9 mouse cellular contexts compared by ENCODE assay signal in genomic region chr6:114891272-114891671, GRCm38 (mm10).
DNase-seq lines count a peak whose midpoint lies in the region; ATAC-seq and TF ChIP-seq lines count a peak whose summit lies in the region.
"Had no signal": no experiment of that assay in that cellular context is flagged by ENCODE, and none has a peak within 500 bp of the region (broad histone marks: within the 10 kb centered on the region; RNA-seq: fewer than 3 reads in every experiment).

No protein-coding gene starts in this region.

- H3K9me3 ChIP-seq in limb, embryonic 12.5 days, result no peaks in the 10 kb centered on the region
- no peaks in the 10 kb centered on the region for H3K9me3 ChIP-seq in limb, embryonic 10.5 days (replicated peaks)
- no peaks in the 10 kb centered on the region for H3K9me3 ChIP-seq in limb, embryonic 15.5 days

- H3K79me2 ChIP-seq in heart, adult 2 months (replicated peaks; ENCODE audit: control insufficient read depth, insufficient read depth, low read length), result peaks cover 4% of the 10 kb centered on the region

- no peak for TF ChIP-seq CTCF in heart, adult 2 months (IDR thresholded peaks at IDR 0.05)
- no peak for TF ChIP-seq CTCF in embryonic fibroblast, embryonic 13.5 days (IDR thresholded peaks at IDR 0.05; ENCODE audit: borderline replicate concordance, insufficient read depth, low read length)

- H3K4me2 ChIP-seq in limb, embryonic 12.5 days, result no peak overlapping the region
- 0 out of 2 replicates have a peak overlapping the region, but pooled peaks have one; percentile 14 for H3K4me2 ChIP-seq in limb, embryonic 15.5 days

- TF ChIP-seq POLR2A in heart, adult 2 months (IDR thresholded peaks at IDR 0.05; ENCODE audit: insufficient read depth, low read depth, low read length), result no peak
- TF ChIP-seq POLR2A in embryonic fibroblast, embryonic 13.5 days (IDR thresholded peaks at IDR 0.05; ENCODE audit: low read depth, low read length), result no peak

- H3K27ac ChIP-seq in heart, adult 2 months, result peak overlapping the region; percentile 77
- H3K27ac ChIP-seq in limb, embryonic 12.5 days, result peak overlapping the region; percentile 76
- no peak overlapping the region; the same call in 1 of the 2 replicates for H3K27ac ChIP-seq in limb, embryonic 10.5 days
- peak overlapping the region; percentile 65 for H3K27ac ChIP-seq in embryonic fibroblast, embryonic 13.5 days (ENCODE audit: insufficient read depth, low read length)
- H3K27ac ChIP-seq in limb, embryonic 15.5 days, result peak overlapping the region; percentile 78

- peak in 1 of 2 experiments; percentile 24 for DNase-seq in heart, adult 2 months
- DNase-seq in heart, postnatal 4 days, result no peak
- no peak for DNase-seq in limb, embryonic 10.5 days (ENCODE audit: low spot score)
- DNase-seq in adrenal gland, postnatal 36 days, result no peak
- DNase-seq in left cerebral cortex, postnatal 36 days (ENCODE audit: low spot score in 2 of 2), result no peak
- DNase-seq: embryo, embryonic 11 days had no signal

- intact Hi-C loops in heart, adult 2 months (cut with DNase I), result loop anchor here (2.0 kb wide), 1 partner anchor 30 kb away; no protein-coding TSS in a partner anchor
- intact Hi-C loops in left cerebral cortex, postnatal 36 days (cut with DNase I), result no loop called here

- H3K27me3 ChIP-seq in heart, adult 2 months (ENCODE audit: control insufficient read depth, insufficient read depth, low read length), result no peaks in the 10 kb centered on the region
- H3K27me3 ChIP-seq in limb, embryonic 12.5 days, result no peaks in the 10 kb centered on the region
- H3K27me3 ChIP-seq in limb, embryonic 10.5 days (ENCODE audit: low read depth, poor library complexity, severe bottlenecking), result no peaks in the 10 kb centered on the region
- no peaks in the 10 kb centered on the region for H3K27me3 ChIP-seq in limb, embryonic 15.5 days

- no peak for TF ChIP-seq EP300 in heart, adult 2 months (IDR thresholded peaks at IDR 0.05; ENCODE audit: insufficient read depth, low read depth, low read length)

- H3K4me1 ChIP-seq in heart, adult 2 months (ENCODE audit: control insufficient read depth, insufficient read depth, low read length), result peaks cover 56% of the 10 kb centered on the region
- peaks cover 81% of the 10 kb centered on the region for H3K4me1 ChIP-seq in limb, embryonic 12.5 days (replicated peaks)
- peaks cover 78% of the 10 kb centered on the region for H3K4me1 ChIP-seq in limb, embryonic 10.5 days
- peaks cover 19% of the 10 kb centered on the region for H3K4me1 ChIP-seq in embryonic fibroblast, embryonic 13.5 days (ENCODE audit: control insufficient read depth, insufficient read depth, low read length)
- peaks cover 76% of the 10 kb centered on the region for H3K4me1 ChIP-seq in limb, embryonic 15.5 days

- no peak for ATAC-seq in limb, embryonic 12.5 days (ENCODE audit: insufficient number of reproducible peaks, insufficient read depth, low FRiP score, low TSS enrichment, low read depth)
- ATAC-seq in limb, embryonic 15.5 days (ENCODE audit: insufficient number of reproducible peaks, low FRiP score, low TSS enrichment, low read depth), result no peak

- no peak overlapping the region for H3K4me3 ChIP-seq in heart, adult 2 months
- H3K4me3 ChIP-seq in limb, embryonic 12.5 days (replicated peaks), result no peak overlapping the region
- H3K4me3 ChIP-seq in limb, embryonic 10.5 days, result no peak overlapping the region
- no peak overlapping the region for H3K4me3 ChIP-seq in embryonic fibroblast, embryonic 13.5 days (ENCODE audit: insufficient read depth, low read length)
- no peak overlapping the region for H3K4me3 ChIP-seq in limb, embryonic 15.5 days

- 85% methylated on average over 12 of the region's 12 CpGs for WGBS in heart, adult 2 months
- WGBS in limb, embryonic 12.5 days, result 91% methylated on average over 12 of the region's 12 CpGs
- WGBS in limb, embryonic 10.5 days, result 97% methylated on average over 12 of the region's 12 CpGs
- 72% methylated on average over 12 of the region's 12 CpGs for WGBS in limb, embryonic 15.5 days

- H3K36me3 ChIP-seq in heart, adult 2 months (ENCODE audit: control insufficient read depth, insufficient read depth, low read length), result peaks cover 6% of the 10 kb centered on the region; the same call in 1 of the 2 replicates
- peaks cover 48% of the 10 kb centered on the region for H3K36me3 ChIP-seq in limb, embryonic 12.5 days
- peaks cover 66% of the 10 kb centered on the region for H3K36me3 ChIP-seq in limb, embryonic 10.5 days
- peaks cover 19% of the 10 kb centered on the region; the same call in 1 of the 2 replicates for H3K36me3 ChIP-seq in limb, embryonic 15.5 days

- H3K9ac ChIP-seq in heart, adult 2 months (ENCODE audit: low read depth, low read length), result no peak overlapping the region
- H3K9ac ChIP-seq in limb, embryonic 12.5 days (replicated peaks), result no peak overlapping the region
- H3K9ac ChIP-seq in limb, embryonic 15.5 days, result no peak overlapping the region
